In the genomic region with DNA sequence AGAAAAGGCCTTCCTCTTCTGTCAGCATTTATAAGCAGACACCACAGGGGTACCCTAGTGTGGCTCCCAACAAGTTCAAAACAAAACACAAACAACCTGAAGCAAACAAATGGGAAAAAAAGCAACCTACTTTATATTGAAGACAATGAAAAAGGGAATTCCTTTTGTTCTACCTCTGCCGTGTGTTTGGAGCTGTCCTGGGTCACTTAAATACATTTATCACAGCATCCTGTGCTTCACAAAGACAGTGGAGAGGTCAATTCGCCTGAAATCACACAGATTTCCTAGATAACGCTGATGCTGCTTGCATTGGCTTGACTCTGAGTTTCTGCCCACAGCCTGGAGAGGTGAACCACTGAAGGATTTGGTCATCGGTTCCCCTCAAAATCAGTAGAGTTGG, we compare ENCODE assay signal across 27 mouse cellular contexts.
"Had no signal": no experiment of that assay in that cellular context is flagged by ENCODE, and none has a peak within 500 bp of the region (broad histone marks: within the 10 kb centered on the region; RNA-seq: fewer than 3 reads in every experiment).

No protein-coding gene starts in this region.

- H3K27me3 ChIP-seq: embryonic facial prominence, embryonic 12.5 days; embryonic facial prominence, embryonic 13.5 days; embryonic facial prominence, embryonic 15.5 days; forebrain, embryonic 12.5 days; forebrain, embryonic 13.5 days; forebrain, embryonic 15.5 days had no signal

- H3K4me1 ChIP-seq: embryonic facial prominence, embryonic 10.5 days; embryonic facial prominence, embryonic 12.5 days; embryonic facial prominence, embryonic 13.5 days; embryonic facial prominence, embryonic 15.5 days; forebrain, embryonic 10.5 days; forebrain, embryonic 12.5 days; forebrain, embryonic 13.5 days; forebrain, embryonic 15.5 days had no signal

- H3K9me3 ChIP-seq: embryonic facial prominence, embryonic 10.5 days; embryonic facial prominence, embryonic 12.5 days; embryonic facial prominence, embryonic 13.5 days; embryonic facial prominence, embryonic 15.5 days; forebrain, embryonic 10.5 days; forebrain, embryonic 12.5 days; forebrain, embryonic 13.5 days; forebrain, embryonic 15.5 days had no signal

- H3K4me2 ChIP-seq: embryonic facial prominence, embryonic 12.5 days; embryonic facial prominence, embryonic 13.5 days; embryonic facial prominence, embryonic 15.5 days; forebrain, embryonic 12.5 days; forebrain, embryonic 13.5 days; forebrain, embryonic 15.5 days had no signal

- ATAC-seq: forebrain, embryonic 13.5 days; forebrain, embryonic 14.5 days; forebrain, embryonic 15.5 days; forebrain, embryonic 16.5 days; forebrain, postnatal 0 days had no signal

- DNase-seq: cerebellum, adult 8-10 months; cerebellum, adult 9-10 months; cerebellum, adult 9-11 months; cerebellum, postnatal 10 days; cerebellum, postnatal 14 days; cerebellum, postnatal 25 days; cerebellum, postnatal 36 days; embryo, embryonic 11 days; forebrain, postnatal 0 days; gastrocnemius, adult 2 months; gastrocnemius, postnatal 10 days; gastrocnemius, postnatal 14 days; gastrocnemius, postnatal 25 days; gastrocnemius, postnatal 36 days; heart, adult 18-20 months; heart, adult 2 months had no signal

- H3K4me3 ChIP-seq: embryonic facial prominence, embryonic 10.5 days; embryonic facial prominence, embryonic 12.5 days; embryonic facial prominence, embryonic 13.5 days; embryonic facial prominence, embryonic 15.5 days; erythroblast, embryonic 14.5 days; forebrain, embryonic 10.5 days; forebrain, embryonic 12.5 days; forebrain, embryonic 13.5 days; forebrain, embryonic 15.5 days; gastrocnemius, adult 2 months; heart, adult 2 months had no signal

- H3K9ac ChIP-seq: embryonic facial prominence, embryonic 12.5 days; embryonic facial prominence, embryonic 13.5 days; embryonic facial prominence, embryonic 15.5 days; forebrain, embryonic 12.5 days; forebrain, embryonic 13.5 days; forebrain, embryonic 15.5 days; forebrain, postnatal 0 days had no signal

- H3K27ac ChIP-seq: embryonic facial prominence, embryonic 10.5 days; embryonic facial prominence, embryonic 12.5 days; embryonic facial prominence, embryonic 13.5 days; embryonic facial prominence, embryonic 15.5 days; forebrain, embryonic 10.5 days; forebrain, embryonic 12.5 days; forebrain, embryonic 13.5 days; forebrain, embryonic 15.5 days; heart, adult 2 months had no signal
